Mouse (Mus musculus) brain, embryonic 14.5 days (tissue): ENCODE measurements at regions not wholly inside any gene's neighbourhood (a gene's known extent, or its start where the extent isn't known, plus 50 kb on each side); places are given as distances from the start of the nearest gene placed in this dataset.

Experiments
- CTCF ChIP-seq: fragments of 200-500 bp; IDR thresholded peaks from 2 replicates; pipeline ENCODE4 v1.5.1; 2012; ENCODE audit warnings: inconsistent platforms, mild to moderate bottlenecking, moderate library complexity, borderline replicate concordance; ENCODE audit not compliant: insufficient read depth, insufficient read length; ENCODE audit errors: extremely low read depth
- POLR2A ChIP-seq: fragments of 200-500 bp; IDR thresholded peaks from 2 replicates; pipeline ENCODE4 v1.6.1; 2012; ENCODE audit warnings: mild to moderate bottlenecking, inconsistent platforms, borderline replicate concordance; ENCODE audit not compliant: poor library complexity, insufficient read depth, insufficient read length, severe bottlenecking; ENCODE audit errors: extremely low read depth

DNA sequence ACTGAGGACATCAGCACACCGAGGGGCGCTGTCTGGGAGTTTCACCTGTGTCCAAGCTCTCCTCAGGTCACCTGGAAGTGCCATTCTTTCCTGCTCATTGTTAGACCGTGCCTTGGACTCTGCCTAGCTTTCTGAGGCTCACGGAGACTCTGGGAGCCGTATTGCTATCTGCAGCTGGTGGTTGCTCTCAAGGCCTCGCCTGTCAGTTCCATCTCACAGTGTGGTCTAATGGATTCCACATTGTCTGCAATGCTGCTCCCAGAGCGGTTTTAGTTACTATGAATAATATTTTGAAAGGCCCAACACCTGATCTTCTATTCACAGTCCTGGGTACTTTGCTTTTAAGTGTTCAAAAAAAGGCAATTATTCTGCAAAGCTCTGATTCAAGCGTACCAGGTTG lies 117.9 kb upstream of the Sdr16c6 start:
- no peak for TF ChIP-seq POLR2A
- TF ChIP-seq CTCF, result no peak
